Mouse (Mus musculus) lung, postnatal 14 days (tissue): ENCODE measurements around the gene Oit3.

ENCODE experiments used
- DNase-seq: peaks from one replicate; pipeline ENCODE4 v3.0.0; 2021

Gene Oit3

DNA sequence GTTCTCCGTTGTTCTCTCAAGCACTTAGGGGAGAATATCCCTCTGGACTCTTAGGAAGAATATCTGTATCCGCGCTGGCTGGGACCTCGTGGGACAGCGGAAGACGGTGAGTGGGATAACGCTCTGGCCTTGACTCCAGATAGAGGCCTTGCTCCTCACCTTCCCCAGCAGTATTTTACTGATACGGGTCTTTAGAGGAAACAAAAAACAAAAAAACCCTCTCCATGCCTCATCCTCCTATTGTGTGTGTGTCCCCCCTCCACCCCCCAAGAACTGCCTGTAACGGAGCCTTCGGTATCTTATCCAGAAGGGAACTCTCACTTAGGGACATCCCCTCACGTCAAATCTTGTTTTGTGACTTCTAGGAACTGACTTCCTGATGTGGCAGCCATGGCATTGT lies at the start of gene Oit3:
Gene Oit3 (minus strand): TSS at position 44 of the 400 bp plus-strand sequence.
- no peak for DNase-seq

GRCm38 (mm10) chr10:59490920-59491319 lies 49.3 kb upstream of the Oit3 start:
- DNase-seq = peak; percentile 28

DNA sequence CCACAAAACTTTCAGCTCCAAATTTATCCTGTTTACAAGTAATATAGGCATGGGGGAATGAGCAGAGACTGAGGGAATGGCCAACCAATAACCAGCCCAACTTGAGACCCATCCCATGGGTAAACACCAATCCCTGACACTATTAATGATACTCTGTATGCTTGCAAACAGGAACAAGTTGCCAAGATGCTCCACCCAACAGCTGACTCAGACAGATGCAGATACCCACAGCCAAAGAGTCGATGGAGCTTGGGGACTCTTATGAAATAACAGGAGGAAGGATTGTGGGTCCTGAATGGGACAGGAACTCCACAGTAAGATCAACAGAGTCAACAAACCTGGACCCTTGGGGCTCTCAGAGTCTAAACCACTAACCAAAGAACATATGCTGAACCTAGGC lies 47.8 kb upstream of the Oit3 start:
- no peak for DNase-seq

GRCm38 (mm10) chr10:59487351-59487750 lies 45.8 kb upstream of the Oit3 start:
- no peak for DNase-seq

DNA sequence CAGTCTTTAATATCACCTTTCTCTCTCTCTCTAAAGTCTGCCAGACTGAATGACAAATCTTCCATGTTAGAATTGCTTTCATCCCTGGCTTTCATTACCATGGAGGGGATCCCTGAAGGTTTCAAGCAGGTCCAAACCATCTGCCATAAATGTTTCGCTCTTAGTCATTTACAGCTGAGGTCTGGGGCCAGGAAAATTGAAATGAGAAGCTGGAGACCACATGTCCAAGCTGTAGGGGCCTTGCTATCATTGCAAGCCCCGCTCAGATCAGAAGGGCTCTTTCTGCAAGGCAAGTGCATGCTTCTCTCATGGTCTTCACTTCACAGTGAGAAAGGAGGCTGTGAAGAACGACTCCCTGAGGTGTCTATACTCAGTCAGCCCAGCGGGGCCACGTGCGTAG lies 42.7 kb upstream of the Oit3 start:
- DNase-seq = no peak

DNA sequence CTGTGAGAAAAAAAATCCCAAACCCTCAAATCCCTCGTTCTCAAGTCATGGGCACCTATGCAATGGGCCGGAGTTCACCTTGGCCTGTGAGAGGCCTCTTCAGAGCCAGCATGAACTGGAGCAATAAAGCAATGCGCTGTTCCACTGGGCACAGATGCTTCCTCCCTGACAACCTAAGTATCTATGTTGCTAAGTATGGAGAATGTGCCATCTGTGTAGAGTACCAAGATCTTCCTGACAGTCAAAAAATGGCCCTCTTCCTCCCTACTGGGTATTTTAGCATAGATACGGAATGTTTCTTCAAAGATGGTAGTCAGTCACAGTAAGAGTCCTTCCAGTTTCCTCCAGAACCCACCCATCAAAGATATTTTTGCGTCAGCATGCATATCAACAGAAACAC lies 39.8 kb upstream of the Oit3 start:
- no peak for DNase-seq

- no peak for DNase-seq
Measured at GRCm38 (mm10) chr10:59470451-59470850, 28.9 kb upstream of the Oit3 start.

GRCm38 (mm10) chr10:59467297-59467696 lies 25.7 kb upstream of the Oit3 start:
- no peak for DNase-seq

- DNase-seq = no peak
Measured at GRCm38 (mm10) chr10:59466626-59467025, 25.0 kb upstream of the Oit3 start.

- DNase-seq = no peak
Measured at GRCm38 (mm10) chr10:59465546-59465945, 24.0 kb upstream of the Oit3 start.

GRCm38 (mm10) chr10:59462307-59462706 lies 20.7 kb upstream of the Oit3 start:
- DNase-seq = no peak

DNA sequence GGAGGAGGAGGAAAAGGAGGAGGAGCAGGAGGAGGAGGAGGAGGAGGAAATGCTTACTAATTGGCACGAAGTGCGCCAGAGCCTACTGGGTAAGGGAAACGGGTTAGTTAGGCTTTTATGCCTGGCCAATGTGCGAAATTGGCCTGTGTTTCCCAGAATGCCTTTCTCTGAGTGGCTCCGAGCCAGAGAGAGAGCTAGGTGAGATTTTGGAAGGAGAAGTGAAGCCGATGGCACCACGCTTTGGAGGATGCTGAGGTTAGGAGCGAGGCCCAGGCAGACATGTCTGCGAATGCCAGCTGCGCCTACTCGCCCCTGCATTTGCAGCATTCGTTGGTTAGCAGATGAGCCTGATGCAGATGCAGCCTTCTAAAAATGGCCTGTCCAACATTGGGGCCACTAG lies 18.2 kb upstream of the Oit3 start:
- DNase-seq = no peak

GRCm38 (mm10) chr10:59454631-59455030 lies 13.1 kb upstream of the Oit3 start:
- DNase-seq = no peak

DNA sequence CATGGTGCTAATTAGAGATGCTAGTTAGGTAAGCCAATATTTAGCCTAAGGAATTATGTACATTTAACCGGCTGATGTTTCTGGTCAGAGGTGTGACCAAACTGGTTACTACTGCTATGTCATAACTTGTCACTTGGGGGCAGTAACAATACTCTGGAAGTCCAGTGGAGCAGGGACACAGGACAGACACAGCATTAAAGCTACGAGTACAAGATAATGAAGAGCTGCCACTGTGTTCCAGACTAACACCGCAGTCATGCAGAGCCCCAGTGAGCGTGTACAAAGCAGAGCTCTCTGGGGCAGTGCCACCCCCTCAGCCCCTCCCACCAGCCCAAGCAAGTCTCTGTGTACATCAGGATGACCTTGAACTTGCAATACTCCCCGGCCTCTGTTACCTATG lies 10.3 kb upstream of the Oit3 start:
- peak; percentile 46 for DNase-seq

DNA sequence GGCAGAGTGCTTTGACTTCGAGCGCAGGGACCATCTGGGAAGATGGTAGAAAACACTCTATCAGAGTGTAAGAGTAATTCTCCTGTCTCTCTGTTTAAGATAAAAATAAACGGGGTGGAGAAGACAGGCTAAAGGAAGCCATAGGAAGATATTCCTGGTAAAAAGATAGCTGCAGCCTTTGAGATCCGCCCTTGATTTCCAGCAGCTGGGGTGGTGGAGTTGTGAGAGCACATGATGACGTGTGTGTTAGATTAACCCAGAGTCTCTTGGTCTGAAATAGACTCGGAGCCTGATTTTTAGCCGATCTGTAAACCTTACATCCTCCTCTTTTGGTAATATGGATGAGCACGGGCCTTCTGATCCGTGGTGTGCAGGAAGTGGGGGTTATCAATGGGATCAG lies 6.0 kb upstream of the Oit3 start:
- DNase-seq = no peak

DNA sequence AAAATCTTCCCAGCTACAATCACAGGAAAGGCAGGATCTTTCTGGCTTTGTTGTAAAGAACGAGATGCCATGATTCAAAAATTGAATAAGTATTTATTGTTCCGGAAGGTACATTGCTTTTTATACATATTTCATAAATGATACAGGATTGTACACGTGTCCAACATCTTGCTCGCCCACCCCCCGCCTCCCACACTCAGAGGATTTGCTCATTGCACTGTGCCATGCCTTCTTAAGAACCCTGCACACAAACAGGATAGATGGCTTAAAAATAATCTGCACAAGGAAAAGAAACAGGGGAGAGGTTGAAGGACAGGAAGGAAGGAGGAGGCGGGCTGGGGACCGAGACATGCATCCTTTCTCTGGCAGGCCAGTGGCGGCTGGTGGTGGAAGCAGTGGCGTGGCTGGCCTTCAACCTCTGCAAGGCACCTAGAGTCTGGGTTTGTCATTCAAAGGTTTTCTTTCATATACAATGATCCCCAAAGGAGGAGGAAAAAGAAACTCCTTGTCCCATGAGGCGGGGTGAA lies 5.4 kb upstream of the Oit3 start:
- no peak for DNase-seq

GRCm38 (mm10) chr10:59444635-59445034 lies 3.1 kb upstream of the Oit3 start:
- no peak for DNase-seq

GRCm38 (mm10) chr10:59444106-59444505 lies 2.5 kb upstream of the Oit3 start:
- no peak for DNase-seq

DNA sequence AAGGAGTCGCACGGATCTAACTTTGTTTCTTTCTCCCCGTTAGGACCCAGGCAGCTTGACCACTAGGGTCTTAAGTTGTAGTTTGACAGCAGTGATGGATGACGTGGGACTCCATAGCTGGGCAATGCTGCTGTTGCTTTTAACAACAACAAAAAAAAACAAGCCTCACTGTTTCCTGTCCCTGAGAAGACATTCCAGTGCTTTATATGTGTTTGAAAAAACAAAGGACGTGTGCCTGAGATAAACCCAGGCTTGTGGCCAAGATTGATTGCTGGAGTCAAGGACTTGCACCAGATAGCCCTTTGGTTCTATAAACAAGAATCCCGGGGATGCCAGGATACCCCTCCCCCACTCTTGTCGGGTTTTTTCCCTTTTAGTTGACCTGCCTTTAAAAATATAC lies 1.6 kb upstream of the Oit3 start:
- peak; percentile 56 for DNase-seq

GRCm38 (mm10) chr10:59440177-59440576 lies 1.4 kb downstream of the Oit3 start:
- no peak for DNase-seq

DNA sequence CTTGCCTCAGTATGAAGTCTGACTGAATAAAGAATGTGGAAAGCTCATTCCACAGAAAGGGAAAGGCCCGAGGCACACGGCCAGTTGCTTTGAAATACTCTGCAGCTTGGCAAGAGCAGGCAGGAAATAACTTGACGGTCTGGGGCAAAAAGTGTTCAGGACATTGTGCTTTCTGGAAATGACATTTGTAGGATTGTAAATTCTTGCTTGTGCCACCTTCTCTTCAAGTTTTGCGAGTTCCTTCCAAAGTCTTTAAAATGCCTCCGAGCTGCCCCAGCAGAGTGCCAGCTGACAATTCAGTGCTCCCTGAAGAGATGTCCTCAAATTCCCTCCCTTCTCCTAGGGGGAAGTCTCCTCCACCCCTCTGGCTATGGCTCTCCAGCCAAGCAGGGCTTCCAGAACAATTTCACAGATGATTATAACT lies 2.1 kb downstream of the Oit3 start:
- DNase-seq = peak; percentile 74

GRCm38 (mm10) chr10:59438651-59439050 lies 2.9 kb downstream of the Oit3 start:
- no peak for DNase-seq

DNA sequence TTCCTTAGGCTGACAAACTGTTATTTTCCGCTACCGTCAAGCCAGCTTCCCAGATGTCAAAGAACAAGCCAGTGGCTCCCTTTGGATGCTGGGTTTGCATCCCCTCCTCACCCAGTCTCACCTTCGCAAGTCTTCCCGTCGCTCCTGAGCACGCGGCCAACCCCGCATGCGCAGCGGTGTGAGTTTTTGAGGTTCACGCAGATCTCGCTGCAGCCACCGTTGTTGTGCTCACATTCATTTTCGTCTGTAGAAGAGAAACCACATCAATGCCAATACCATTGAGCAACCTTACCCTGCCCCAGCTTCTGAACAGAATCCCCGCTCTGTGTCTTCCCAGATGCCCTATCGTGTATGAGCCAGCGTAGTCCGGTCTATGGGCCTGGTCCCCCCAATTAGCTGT lies 5.8 kb downstream of the Oit3 start:
- no peak for DNase-seq

DNA sequence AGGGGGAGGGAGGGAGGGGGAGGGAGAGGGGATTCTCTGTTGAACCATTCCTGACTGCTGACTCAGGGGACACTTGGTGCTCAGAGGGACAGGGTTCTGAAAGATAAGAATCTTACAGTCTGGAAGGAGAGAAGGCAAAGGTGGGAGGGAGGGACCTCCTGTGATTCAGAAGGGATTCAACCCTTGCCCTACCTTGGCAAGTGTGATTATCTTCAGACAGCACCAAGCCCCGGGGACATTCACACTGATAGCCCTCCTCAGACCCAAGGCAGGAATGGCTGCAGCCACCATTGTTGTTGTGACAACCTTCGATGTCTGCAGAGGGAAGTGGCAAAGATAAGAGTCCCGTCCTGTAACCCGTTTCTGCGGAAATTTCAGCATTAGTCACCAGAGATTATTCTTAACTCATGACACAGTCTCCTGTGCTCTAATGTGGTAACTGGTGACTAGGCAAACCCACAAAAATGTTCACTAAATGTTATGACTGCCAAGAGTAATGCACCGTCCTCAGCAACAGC lies 10.8 kb downstream of the Oit3 start:
- DNase-seq = no peak

GRCm38 (mm10) chr10:59429448-59430135 lies 12.0 kb downstream of the Oit3 start:
- no peak for DNase-seq
